Mouse (Mus musculus) midbrain, embryonic 16.5 days (tissue): ENCODE measurements at regions not wholly inside any gene's neighbourhood (a gene's known extent, or its start where the extent isn't known, plus 50 kb on each side); places are given as distances from the start of the nearest gene placed in this dataset.

Source experiments
- ATAC-seq: fragments of 200-750 bp; cut with Nextera tagmentation; 2 replicates; pipeline ENCODE4 v1.8.0; 2017; ENCODE audit warnings: moderate TSS enrichment
- H3K27ac ChIP-seq: fragments of 300-500 bp; sonication (generic); 2 replicates; pipeline ENCODE4 v1.5.1; 2014; ENCODE audit warnings: mild to moderate bottlenecking, low read length, mixed read lengths
- H3K27me3 ChIP-seq: fragments of 300-500 bp; sonication (generic); 2 replicates; pipeline ENCODE4 v1.6.1; 2014; ENCODE audit warnings: low read depth, low read length, mixed read lengths; ENCODE audit not compliant: control insufficient read depth, insufficient read depth
- H3K36me3 ChIP-seq: fragments of 300-500 bp; sonication (generic); 2 replicates; pipeline ENCODE4 v1.6.1; 2014; ENCODE audit warnings: mild to moderate bottlenecking, low read length, moderate library complexity, mixed read lengths; ENCODE audit not compliant: control insufficient read depth, insufficient read depth
- H3K4me1 ChIP-seq: fragments of 300-500 bp; sonication (generic); 2 replicates; pipeline ENCODE4 v1.6.1; 2014; ENCODE audit warnings: mild to moderate bottlenecking, low read length, mixed read lengths; ENCODE audit not compliant: control insufficient read depth, insufficient read depth
- H3K4me2 ChIP-seq: fragments of 300-500 bp; sonication (generic); 2 replicates; pipeline ENCODE4 v1.6.1; 2014; ENCODE audit warnings: mild to moderate bottlenecking, low read length, mixed read lengths
- H3K4me3 ChIP-seq: fragments of 300-500 bp; sonication (generic); 2 replicates; pipeline ENCODE4 v1.5.1; 2014; ENCODE audit warnings: low read depth, mild to moderate bottlenecking, low read length, moderate library complexity, mixed read lengths
- H3K9ac ChIP-seq: fragments of 300-500 bp; sonication (generic); 2 replicates; pipeline ENCODE4 v1.6.1; 2014; ENCODE audit warnings: low read depth, low read length, mixed read lengths
- H3K9me3 ChIP-seq: fragments of 300-500 bp; sonication (generic); replicated peaks from 2 replicates; pipeline ENCODE4 v1.6.1; 2014; ENCODE audit warnings: mild to moderate bottlenecking, low read length, mixed read lengths; ENCODE audit not compliant: control insufficient read depth, poor library complexity, severe bottlenecking
- WGBS: fragments of 180-500 bp; shearing (Covaris S2); extraction: QIAGEN DNeasy Blood & Tissue Kit; methylation state at CpG from one replicate; pipeline ENCODE4 v1.1.7; 2014; 5-methylcytosine and 5-hydroxymethylcytosine counted together

GRCm38 (mm10) chr17:87558419-87558818 is 77.4 kb upstream of the Epcam start:
- H3K9me3 ChIP-seq, result no peaks in the 10 kb centered on the region
- H3K4me3 ChIP-seq, result no peak overlapping the region
- ATAC-seq, result no peak
- no peaks in the 10 kb centered on the region for H3K36me3 ChIP-seq
- H3K27me3 ChIP-seq, result no peaks in the 10 kb centered on the region
- no peaks in the 10 kb centered on the region for H3K4me1 ChIP-seq
- no peak overlapping the region for H3K27ac ChIP-seq
- whole genome bisulfite sequencing, result 11% methylated on average over 2 of the region's 2 CpGs
- no peak overlapping the region for H3K4me2 ChIP-seq
- H3K9ac ChIP-seq, result no peak overlapping the region

GRCm38 (mm10) chr17:87559641-87560040 is 76.1 kb upstream of the Epcam start:
- H3K36me3 ChIP-seq, result no peaks in the 10 kb centered on the region
- H3K4me1 ChIP-seq, result no peaks in the 10 kb centered on the region
- no peak overlapping the region for H3K4me3 ChIP-seq
- no peak overlapping the region for H3K4me2 ChIP-seq
- 92% methylated on average over 10 of the region's 10 CpGs for WGBS
- H3K27me3 ChIP-seq, result no peaks in the 10 kb centered on the region
- no peak for ATAC-seq
- no peaks in the 10 kb centered on the region for H3K9me3 ChIP-seq
- H3K9ac ChIP-seq, result no peak overlapping the region
- no peak overlapping the region for H3K27ac ChIP-seq

GRCm38 (mm10) chr17:87560923-87561322 is 74.9 kb upstream of the Epcam start:
- H3K4me1 ChIP-seq, result no peaks in the 10 kb centered on the region
- no peak overlapping the region for H3K4me2 ChIP-seq
- no peak overlapping the region for H3K4me3 ChIP-seq
- H3K9ac ChIP-seq, result no peak overlapping the region
- H3K27me3 ChIP-seq, result no peaks in the 10 kb centered on the region
- H3K36me3 ChIP-seq, result no peaks in the 10 kb centered on the region
- H3K9me3 ChIP-seq, result no peaks in the 10 kb centered on the region
- H3K27ac ChIP-seq, result no peak overlapping the region
- no peak for ATAC-seq
- 90% methylated on average over 7 of the region's 7 CpGs for WGBS

- H3K36me3 ChIP-seq, result no peaks in the 10 kb centered on the region
- no peak overlapping the region for H3K4me2 ChIP-seq
- 80% methylated on average over 5 of the region's 5 CpGs for WGBS
Observed at GRCm38 (mm10) chr17:87563375-87563774, 72.4 kb upstream of the Epcam start.

GRCm38 (mm10) chr17:87565631-87566030 is 70.1 kb upstream of the Epcam start:
- no peak overlapping the region for H3K4me2 ChIP-seq
- no peaks in the 10 kb centered on the region for H3K4me1 ChIP-seq
- WGBS, result 77% methylated on average over 4 of the region's 4 CpGs
- H3K9ac ChIP-seq, result no peak overlapping the region
- H3K9me3 ChIP-seq, result no peaks in the 10 kb centered on the region
- H3K27me3 ChIP-seq, result no peaks in the 10 kb centered on the region
- no peak overlapping the region for H3K27ac ChIP-seq
- ATAC-seq, result no peak
- no peak overlapping the region for H3K4me3 ChIP-seq
- H3K36me3 ChIP-seq, result no peaks in the 10 kb centered on the region

More at GRCm38 (mm10) chr17:87563375-87563774, 72.4 kb upstream of the Epcam start:
- no peaks in the 10 kb centered on the region for H3K9me3 ChIP-seq
- H3K27ac ChIP-seq, result no peak overlapping the region
- no peak for ATAC-seq
- no peak overlapping the region for H3K4me3 ChIP-seq
- no peaks in the 10 kb centered on the region for H3K4me1 ChIP-seq
- H3K27me3 ChIP-seq, result no peaks in the 10 kb centered on the region
- H3K9ac ChIP-seq, result no peak overlapping the region

- ATAC-seq, result no peak
- Histone ChIP-seq H3K27me3 (no peaks in the 10 kb centered on the region), H3K4me3 (no peak overlapping the region), H3K27ac (no peak overlapping the region), H3K36me3 (no peaks in the 10 kb centered on the region), H3K9ac (no peak overlapping the region), H3K9me3 (no peaks in the 10 kb centered on the region), H3K4me2 (no peak overlapping the region), H3K4me1 (peaks cover 5% of the 10 kb centered on the region; the same call in 1 of the 2 replicates)
- WGBS, result 69% methylated on average over 3 of the region's 3 CpGs
Observed at GRCm38 (mm10) chr17:87566296-87566695, 69.5 kb upstream of the Epcam start.

- 47% methylated on average over 9 of the region's 9 CpGs for WGBS
- H3K27me3 ChIP-seq, result no peaks in the 10 kb centered on the region
Observed at GRCm38 (mm10) chr17:87566996-87567395, 68.8 kb upstream of the Epcam start.

GRCm38 (mm10) chr17:87567475-87567874 is 68.3 kb upstream of the Epcam start:
- H3K27ac ChIP-seq, result no peak overlapping the region
- no peaks in the 10 kb centered on the region for H3K27me3 ChIP-seq
- H3K4me3 ChIP-seq, result no peak overlapping the region
- no peak overlapping the region for H3K9ac ChIP-seq
- WGBS, result 54% methylated on average over 2 of the region's 2 CpGs
- no peaks in the 10 kb centered on the region for H3K9me3 ChIP-seq
- H3K4me1 ChIP-seq, result peaks cover 7% of the 10 kb centered on the region; the same call in 1 of the 2 replicates
- no peak for ATAC-seq
- no peak overlapping the region for H3K4me2 ChIP-seq
- no peaks in the 10 kb centered on the region for H3K36me3 ChIP-seq

More at GRCm38 (mm10) chr17:87566996-87567395, 68.8 kb upstream of the Epcam start:
- H3K36me3 ChIP-seq, result no peaks in the 10 kb centered on the region
- H3K9ac ChIP-seq, result no peak overlapping the region; the same call in 1 of the 2 replicates
- no peaks in the 10 kb centered on the region for H3K9me3 ChIP-seq
- ATAC-seq, result no peak
- H3K4me2 ChIP-seq, result no peak overlapping the region
- H3K27ac ChIP-seq, result no peak overlapping the region
- H3K4me3 ChIP-seq, result no peak overlapping the region
- H3K4me1 ChIP-seq, result peaks cover 7% of the 10 kb centered on the region; the same call in 1 of the 2 replicates

- Histone ChIP-seq H3K4me3 (no peak overlapping the region), H3K9ac (no peak overlapping the region), H3K4me1 (peaks cover 7% of the 10 kb centered on the region; the same call in 1 of the 2 replicates), H3K4me2 (no peak overlapping the region), H3K27me3 (no peaks in the 10 kb centered on the region), H3K9me3 (no peaks in the 10 kb centered on the region), H3K27ac (no peak overlapping the region), H3K36me3 (no peaks in the 10 kb centered on the region)
- WGBS, result 83% methylated on average over 9 of the region's 9 CpGs
- ATAC-seq, result no peak
Observed at GRCm38 (mm10) chr17:87569981-87570380, 65.8 kb upstream of the Epcam start.
